Mouse (Mus musculus): Measurements from ENCODE around the gene Olfr791.

Gene Olfr791

DNA sequence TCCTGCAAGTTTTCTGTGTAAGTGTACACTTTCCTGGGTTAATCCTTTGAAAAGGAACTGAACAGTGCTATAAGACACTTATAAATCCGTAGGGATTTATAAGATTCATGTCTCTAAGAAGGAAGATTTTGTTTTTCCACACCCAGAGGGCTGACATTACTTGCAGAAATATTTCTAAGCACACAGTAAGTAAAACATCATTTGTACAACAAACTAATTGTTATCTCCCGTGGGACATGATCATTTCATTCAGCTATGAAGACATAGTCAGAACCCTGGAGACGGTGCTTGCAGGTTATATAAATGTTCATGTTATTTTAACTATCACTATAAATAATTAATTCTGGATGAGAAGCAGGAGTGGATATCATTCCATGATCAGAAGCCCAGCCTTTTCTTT is at the start of gene Olfr791:
TSS of gene Olfr791 (plus strand) at position 301 of the 400 bp plus-strand sequence.
- no peak for DNase-seq (ENCODE audit: low read depth)

DNA sequence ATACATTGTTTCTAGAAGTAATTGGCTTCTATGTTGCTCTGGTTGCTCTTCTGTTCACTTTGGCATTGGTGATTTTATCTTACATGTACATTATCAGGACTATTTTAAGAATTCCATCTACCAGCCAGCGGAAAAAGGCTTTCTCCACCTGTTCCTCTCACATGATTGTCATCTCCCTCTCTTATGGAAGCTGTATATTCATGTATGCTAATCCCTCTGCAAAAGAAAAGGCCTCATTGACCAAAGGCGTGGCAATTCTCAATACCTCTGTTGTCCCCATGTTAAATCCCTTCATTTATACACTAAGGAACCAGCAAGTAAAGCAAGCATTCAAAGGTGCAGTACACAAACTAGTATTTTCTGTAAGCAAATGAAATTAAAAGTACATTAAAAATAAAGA is 48.3 kb upstream of the Olfr791 start:
- no peak for DNase-seq (ENCODE audit: low read depth)

DNA sequence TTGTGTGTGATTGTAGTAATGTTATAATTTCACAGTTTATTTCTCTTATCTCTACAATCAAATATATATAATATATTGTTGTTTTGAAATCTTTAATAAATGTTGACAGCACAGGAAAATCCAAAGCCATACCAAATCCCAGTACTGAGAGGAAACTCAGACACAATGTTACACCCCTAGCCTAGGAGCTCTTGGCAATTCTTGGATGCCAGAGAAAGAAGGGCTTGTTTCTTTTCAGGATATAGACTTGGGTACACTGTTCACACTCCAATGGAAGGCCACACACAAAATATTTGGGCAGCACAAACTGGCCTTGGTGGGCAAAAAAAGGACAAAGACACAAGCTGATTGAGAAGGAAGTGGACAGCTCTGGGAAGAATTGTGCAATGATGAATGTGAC is 47.9 kb upstream of the Olfr791 start:
- DNase-seq (ENCODE audit: low read depth), result no peak

DNA sequence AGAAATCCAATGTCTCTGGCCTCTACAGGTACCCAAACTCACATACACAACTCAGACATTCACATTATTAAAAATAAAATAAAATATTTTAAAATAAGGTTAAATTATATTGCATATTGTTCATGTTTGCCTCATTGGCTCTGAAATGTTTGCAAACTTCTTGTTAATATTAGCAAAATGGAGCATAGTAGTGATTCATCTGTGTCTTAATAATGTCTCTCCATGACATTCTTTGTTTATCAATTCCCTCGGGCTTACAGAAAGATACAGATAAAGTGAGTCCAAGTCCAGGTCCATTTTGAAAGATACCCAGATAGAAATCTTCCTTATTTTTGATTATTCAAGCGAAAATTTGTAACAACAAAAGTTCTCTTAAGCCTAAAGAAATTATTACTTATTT is 37.1 kb upstream of the Olfr791 start, which contains the start of gene Olfr789:
TSS of gene Olfr789 (plus strand) at position 301 of the 400 bp plus-strand sequence.
- DNase-seq (ENCODE audit: low read depth), result no peak

DNA sequence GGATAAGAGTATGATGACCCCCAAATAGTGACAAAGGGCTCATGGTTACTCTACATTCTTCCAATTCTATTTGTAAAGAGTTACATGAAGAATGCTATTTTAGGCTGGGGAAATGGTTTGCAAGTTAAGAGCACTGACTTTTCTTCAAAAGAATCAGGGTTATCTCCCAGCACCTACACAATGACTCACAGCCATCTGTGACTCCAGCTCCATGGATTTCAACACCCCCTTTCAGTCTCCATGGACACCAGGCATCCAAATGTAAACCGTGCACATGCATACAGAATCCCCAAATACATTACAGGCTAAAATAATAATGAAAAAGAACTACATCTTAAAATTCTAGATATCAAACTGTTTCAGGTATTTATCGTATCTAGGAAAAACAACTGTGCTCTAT is 31.5 kb upstream of the Olfr791 start:
- no peak for DNase-seq (ENCODE audit: low read depth)

DNA sequence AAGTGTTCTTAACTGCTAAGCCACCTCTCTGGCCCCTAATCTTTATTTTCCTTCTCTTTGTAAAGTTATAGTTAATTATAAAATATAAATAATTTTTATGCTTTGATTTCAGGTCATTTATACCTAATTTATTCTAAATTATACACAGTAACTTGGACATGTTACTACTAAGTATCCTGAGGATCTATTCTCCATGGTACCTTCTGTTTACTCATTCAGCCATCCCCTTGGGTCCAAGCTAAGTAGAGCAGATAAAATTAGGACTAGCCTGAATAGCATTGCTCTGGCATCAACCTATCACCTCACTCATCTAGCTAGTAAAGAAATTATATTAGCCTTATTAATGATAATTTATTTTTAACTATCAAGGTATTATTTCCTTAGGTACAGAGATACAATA is 23.4 kb upstream of the Olfr791 start, which contains the start of gene Olfr790:
TSS of gene Olfr790 (plus strand) at position 301 of the 400 bp plus-strand sequence.
- no peak for DNase-seq (ENCODE audit: low read depth)

DNA sequence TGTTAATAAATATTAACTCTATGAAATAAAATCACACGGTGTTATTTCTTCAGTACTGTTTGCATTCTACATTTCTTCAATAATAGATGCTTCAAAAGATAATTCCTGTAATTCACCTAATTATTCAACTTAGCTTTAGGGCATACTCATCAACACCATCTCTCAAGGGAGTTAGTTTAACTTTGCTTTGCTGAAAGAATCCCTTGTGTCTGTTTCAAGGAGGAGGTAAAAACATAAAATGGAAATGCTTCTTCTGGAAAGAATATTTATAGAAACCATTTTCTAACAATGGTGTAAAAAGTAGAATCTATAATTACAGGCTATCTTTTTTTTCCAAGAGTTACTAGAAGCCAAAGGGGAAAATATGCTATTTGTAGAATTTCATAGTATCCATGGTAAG is 17.3 kb downstream of the Olfr791 start, which contains the start of gene Olfr792:
TSS of gene Olfr792 (plus strand) at position 301 of the 400 bp plus-strand sequence.
- no peak for DNase-seq (ENCODE audit: low read depth)

DNA sequence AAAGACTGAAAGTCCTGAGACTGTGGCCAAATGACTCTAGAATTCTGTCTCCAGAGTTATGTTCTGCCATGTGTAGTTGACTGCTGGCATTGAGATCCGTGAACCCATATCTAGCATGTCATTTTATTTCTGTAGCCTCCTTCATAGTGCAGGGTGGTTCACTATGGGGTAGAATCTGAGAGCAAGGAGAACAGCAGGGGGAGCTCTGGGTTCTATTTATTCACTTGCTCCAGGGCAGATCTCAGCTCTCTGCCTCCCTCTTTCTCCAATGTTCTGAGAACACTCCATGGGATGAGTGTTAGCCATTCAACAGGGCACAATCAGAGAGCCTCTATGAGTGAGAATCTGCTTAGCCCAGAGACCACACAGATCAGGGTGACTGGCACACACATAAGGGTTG is 27.8 kb downstream of the Olfr791 start:
- no peak for DNase-seq (ENCODE audit: low read depth)

DNA sequence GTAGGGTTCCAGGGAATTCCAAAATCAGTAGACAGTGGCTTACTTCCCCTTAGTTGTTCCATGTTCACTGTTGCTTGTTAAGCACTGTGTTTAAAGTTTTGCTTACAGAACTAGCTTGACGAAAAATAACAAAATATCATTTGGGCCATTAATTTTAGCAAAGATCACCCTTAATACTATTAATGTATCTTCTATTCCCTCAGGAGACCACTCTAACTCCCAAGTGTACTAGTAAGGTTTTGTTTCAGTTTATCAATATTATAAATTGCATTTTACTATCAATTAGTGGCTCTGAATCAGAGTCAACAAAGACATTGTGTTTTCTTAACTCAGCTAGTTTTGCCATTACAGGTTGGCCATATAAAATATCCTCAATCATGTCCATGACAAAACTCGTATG is 45.8 kb downstream of the Olfr791 start, which contains the start of gene Olfr794:
TSS of gene Olfr794 (plus strand) at position 301 of the 400 bp plus-strand sequence.
- no peak for DNase-seq (ENCODE audit: low read depth)

DNA sequence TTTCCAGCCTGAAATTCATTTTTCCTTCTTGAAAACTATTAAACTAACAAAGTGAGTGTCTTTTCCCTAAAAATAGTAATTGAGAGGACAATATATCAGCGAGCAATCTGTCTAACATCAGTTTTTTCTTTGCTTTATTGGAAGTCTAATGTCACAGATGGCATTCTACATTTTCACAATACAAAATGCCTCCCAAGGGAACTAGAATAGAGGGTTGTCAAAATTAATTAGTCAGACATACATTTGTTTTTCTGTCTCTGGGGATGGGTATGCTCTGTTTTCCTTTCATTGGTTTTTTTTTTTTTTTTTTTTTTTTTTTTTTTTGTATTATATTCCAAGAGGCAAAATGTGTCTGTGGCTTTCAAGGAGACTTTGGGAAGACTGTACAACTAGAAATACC is 55.5 kb downstream of the Olfr791 start:
- DNase-seq (ENCODE audit: low read depth), result no peak
